Mouse (Mus musculus) small intestine, adult 2 months (tissue): ENCODE results near the gene Crip1.

Source experiments
- CTCF ChIP-seq: fragments of 200-500 bp; IDR thresholded peaks from 2 replicates; pipeline ENCODE4 v1.5.1; 2012; ENCODE audit warnings: low read depth, mild to moderate bottlenecking, control low read depth, inconsistent platforms, low read length, moderate library complexity, mixed read lengths; ENCODE audit not compliant: insufficient replicate concordance, insufficient read length; ENCODE audit errors: extremely low read depth
- POLR2A ChIP-seq: fragments of 200-500 bp; IDR thresholded peaks from 2 replicates; pipeline ENCODE4 v1.6.1; 2012; ENCODE audit warnings: low read depth, mild to moderate bottlenecking, control low read depth, inconsistent platforms, low read length, moderate library complexity

DNA sequence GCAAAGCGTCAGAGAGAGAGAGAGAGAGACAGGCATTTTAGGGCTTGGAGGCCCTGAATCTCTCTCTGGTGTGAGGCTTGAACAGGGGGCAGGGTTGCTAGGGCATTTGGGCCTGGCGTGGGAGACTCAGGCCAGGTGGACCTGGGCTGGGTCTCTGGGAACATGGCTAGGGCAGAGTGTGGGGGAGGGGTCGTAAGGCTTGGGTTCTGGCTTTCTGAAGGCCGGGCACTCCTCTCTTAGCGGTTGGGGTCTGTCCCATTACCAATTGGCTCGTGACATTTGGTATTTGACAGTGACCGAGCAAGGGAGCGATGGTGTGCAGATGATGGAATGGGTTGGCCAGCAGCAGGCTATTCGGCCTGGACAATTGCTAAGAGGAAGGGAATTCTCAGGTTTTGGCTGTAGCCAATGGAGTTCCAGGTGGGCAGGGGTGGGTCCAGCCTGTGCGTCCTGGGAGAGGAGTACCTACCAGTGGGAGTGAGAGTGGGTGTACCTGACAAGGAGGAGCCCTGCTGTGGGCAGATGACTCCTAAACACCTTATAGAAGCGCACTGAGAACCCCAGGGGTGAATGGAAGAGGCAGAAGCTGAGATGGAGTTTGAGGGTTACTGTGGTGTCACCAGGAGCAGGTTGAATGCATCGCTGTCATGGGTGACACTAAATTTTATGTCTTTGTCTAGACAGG is 40.4 kb downstream of the Crip1 start:
- TF ChIP-seq CTCF (no peak), POLR2A (no peak)
